Mouse (Mus musculus) liver, adult 2 months (tissue): ENCODE results near the gene Nod2.

Source experiments
- CTCF ChIP-seq: fragments of 200-500 bp; IDR thresholded peaks from 2 replicates; pipeline ENCODE4 v1.5.1; 2011; ENCODE audit warnings: low read depth, low read length, control low read depth
- POLR2A ChIP-seq: fragments of 200-500 bp; IDR thresholded peaks from 2 replicates; pipeline ENCODE4 v1.6.1; 2011; ENCODE audit warnings: low read length, control low read depth; ENCODE audit not compliant: insufficient read depth; ENCODE audit errors: extremely low read depth

- TF ChIP-seq POLR2A: no peak
- no peak for TF ChIP-seq CTCF
Observed at GRCm38 (mm10) chr8:88605361-88606040, 41.6 kb upstream of the Nod2 start.
